Mouse (Mus musculus) left cerebral cortex, postnatal 4 days (tissue): ENCODE measurements at regions not wholly inside any gene's neighbourhood (a gene's known extent, or its start where the extent isn't known, plus 50 kb on each side); places are given as distances from the start of the nearest gene placed in this dataset.
A peak's percentile ranks its signal among the peaks of the same experiment; 100 is the strongest.

Experiments
- DNase-seq: peaks from one replicate; pipeline ENCODE4 v3.0.0-alpha.2; 2022
- intact Hi-C: fragments of 180-260 bp; cut with DNase I; formaldehyde crosslinking; loops from one replicate; pipeline ENCODE4 v1.15.1; 2025

- intact Hi-C loops: no loop called here
- DNase-seq: no peak
Measured at GRCm38 (mm10) chr4:150771922-150772651, 81.6 kb upstream of the Errfi1 start.

GRCm38 (mm10) chr4:150771469-150771868, 82.2 kb upstream of the Errfi1 start:
- intact Hi-C loops: no loop called here
- no peak for DNase-seq

GRCm38 (mm10) chr4:150769043-150769442, 84.7 kb upstream of the Errfi1 start:
- intact Hi-C loops: no loop called here
- DNase-seq: no peak

- no peak for DNase-seq
- intact Hi-C loops: no loop called here
Measured at GRCm38 (mm10) chr4:150758467-150759237, 95.1 kb upstream of the Errfi1 start.

GRCm38 (mm10) chr4:150757815-150758426, 95.8 kb upstream of the Errfi1 start:
- intact Hi-C loops: no loop called here
- no peak for DNase-seq

- DNase-seq: no peak
- intact Hi-C loops: no loop called here
Measured at GRCm38 (mm10) chr4:150757291-150757741, 96.4 kb upstream of the Errfi1 start.

- intact Hi-C loops: no loop called here
- DNase-seq: no peak
Measured at GRCm38 (mm10) chr4:150755446-150755845, 98.3 kb upstream of the Errfi1 start.

- intact Hi-C loops: no loop called here
- DNase-seq: no peak
Measured at GRCm38 (mm10) chr4:150752151-150752550, 100.2 kb upstream of the Slc45a1 start.

GRCm38 (mm10) chr4:150750445-150751213, 98.7 kb upstream of the Slc45a1 start:
- intact Hi-C loops: no loop called here

GRCm38 (mm10) chr4:150749066-150749465, 97.1 kb upstream of the Slc45a1 start:
- no peak for DNase-seq

More at GRCm38 (mm10) chr4:150750445-150751213, 98.7 kb upstream of the Slc45a1 start:
- DNase-seq: no peak

GRCm38 (mm10) chr4:150748099-150749000, 96.4 kb upstream of the Slc45a1 start:
- intact Hi-C loops: no loop called here
- no peak for DNase-seq

More at GRCm38 (mm10) chr4:150749066-150749465, 97.1 kb upstream of the Slc45a1 start:
- intact Hi-C loops: no loop called here

- no peak for DNase-seq
- intact Hi-C loops: no loop called here
Measured at GRCm38 (mm10) chr4:150746430-150746923, 94.5 kb upstream of the Slc45a1 start.

- intact Hi-C loops: no loop called here
- peak; percentile 58 for DNase-seq
Measured at GRCm38 (mm10) chr4:150745529-150746429, 93.8 kb upstream of the Slc45a1 start.

GRCm38 (mm10) chr4:150743508-150743907, 91.5 kb upstream of the Slc45a1 start:
- no peak for DNase-seq
- intact Hi-C loops: no loop called here

- intact Hi-C loops: no loop called here
- no peak for DNase-seq
Measured at GRCm38 (mm10) chr4:150743103-150743502, 91.1 kb upstream of the Slc45a1 start.

- DNase-seq: no peak
- intact Hi-C loops: no loop called here
Measured at GRCm38 (mm10) chr4:150741810-150742209, 89.8 kb upstream of the Slc45a1 start.

- intact Hi-C loops: no loop called here
- no peak for DNase-seq
Measured at GRCm38 (mm10) chr4:150740167-150740566, 88.2 kb upstream of the Slc45a1 start.

- intact Hi-C loops: no loop called here
- no peak for DNase-seq
Measured at GRCm38 (mm10) chr4:150738736-150739135, 86.8 kb upstream of the Slc45a1 start.
